Mouse (Mus musculus): ENCODE measurements around the gene Sarm1. TPM values are rescaled to one million over a fixed set of nuclear protein-coding genes. Genes with fewer than 3 reads are reported as not detected.

Gene Sarm1
- 49.7 and 55.6 TPM in 2 replicates for polyA plus RNA-seq (2014; fragmentation: Nextera tagmentation; extraction: Ambion mirVana)

DNA sequence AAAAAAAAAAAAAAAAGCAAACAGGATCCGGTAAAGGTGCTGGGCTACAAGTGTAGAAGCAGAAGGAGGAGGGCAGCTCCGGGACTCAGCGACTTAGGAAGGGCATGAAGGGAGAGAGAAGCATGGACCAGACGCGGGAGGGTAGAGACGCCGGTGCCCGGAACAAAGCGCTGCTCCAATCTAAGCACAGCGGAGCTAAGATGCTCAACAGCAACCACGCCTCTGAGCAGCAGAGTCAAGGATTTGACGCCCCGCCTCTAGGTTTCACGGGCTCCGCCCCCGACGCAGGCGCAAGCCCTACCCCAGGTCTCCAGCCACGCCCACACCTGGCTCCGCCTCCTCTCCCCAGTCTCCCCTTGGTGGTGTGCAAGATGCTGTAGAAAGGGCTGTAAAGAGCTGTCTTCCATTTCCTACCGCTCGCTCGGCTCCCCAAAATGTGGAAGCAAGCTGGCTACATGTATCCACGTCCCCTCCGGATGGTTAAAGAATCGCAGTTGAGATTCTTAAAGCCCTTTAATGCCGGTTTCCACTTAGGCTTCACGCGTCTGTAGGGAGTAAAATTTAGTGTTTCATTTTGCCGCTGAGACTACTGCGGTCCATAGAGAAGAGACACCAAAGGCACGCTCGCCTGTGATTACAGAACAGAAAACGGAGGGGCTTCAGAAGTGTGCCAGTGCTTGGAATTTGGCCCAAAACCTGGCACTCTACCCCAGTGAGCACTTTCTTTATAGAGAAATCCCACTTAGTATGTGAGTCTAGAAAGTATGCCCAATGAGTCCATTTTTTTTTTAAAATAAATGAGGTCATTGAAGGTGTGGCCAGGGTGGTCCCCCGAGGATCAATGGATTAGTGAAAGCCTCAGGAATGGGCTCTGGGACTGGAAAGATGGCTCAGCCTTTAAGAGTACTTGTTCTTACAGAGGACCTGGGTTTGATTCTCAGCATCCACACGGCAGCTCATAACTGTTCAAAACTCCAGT is at the start of gene Sarm1:
Gene Sarm1 (minus strand): TSS at position 211 of the 979 bp plus-strand sequence.
- DNase-seq (peak; percentile 99), ATAC-seq (ENCODE audit: low FRiP score, low TSS enrichment) (peak; percentile 96)
- Histone ChIP-seq H3K27ac (replicated peaks; ENCODE audit: low read depth, low read length) (peak within 1 kb of the TSS; percentile 93), H3K9ac (replicated peaks; ENCODE audit: low read length) (peak within 1 kb of the TSS; percentile 89), H3K9me3 (ENCODE audit: control insufficient read depth, low read length) (no peaks in the 10 kb centered on the region), H3K4me2 (ENCODE audit: low read length) (peak within 1 kb of the TSS; percentile 75), H3K4me1 (ENCODE audit: control insufficient read depth, insufficient read depth, low read length) (peaks cover 29% of the 10 kb centered on the region), H3K36me3 (ENCODE audit: control insufficient read depth, insufficient read depth, low read length) (no peaks in the 10 kb centered on the region), H3K4me3 (replicated peaks; ENCODE audit: low read depth, low read length) (peak within 1 kb of the TSS; percentile 91), H3K27me3 (ENCODE audit: control insufficient read depth, insufficient read depth, low read length) (0 out of 2 replicates have a peak, but pooled peaks cover 5% of the 10 kb centered on the region)
- WGBS = 2% methylated on average over 36 of the region's 36 CpGs

DNA sequence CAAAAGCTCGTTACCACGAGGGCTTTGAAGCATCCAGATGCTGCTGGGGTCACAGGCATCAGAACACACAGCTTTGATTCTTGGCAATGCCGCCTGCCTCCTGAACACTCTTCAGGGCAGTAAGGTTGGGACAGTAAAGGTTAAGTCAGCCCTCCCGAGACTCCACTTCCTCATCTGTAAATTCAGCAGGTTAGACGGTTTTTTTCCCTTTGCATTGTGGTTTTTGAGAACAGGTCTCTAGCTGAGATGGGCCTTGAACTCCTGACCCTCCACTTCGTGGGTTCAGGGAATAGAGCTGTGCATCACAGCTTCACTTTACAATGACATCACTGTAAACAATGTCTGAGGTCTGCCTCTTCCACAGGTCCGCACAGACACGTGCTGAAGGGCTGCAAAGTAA is 47.6 kb upstream of the Sarm1 start:
- peaks cover 11% of the 10 kb centered on the region for H3K4me1 ChIP-seq (ENCODE audit: control insufficient read depth, insufficient read depth, low read length)
- no peak for ATAC-seq (ENCODE audit: low FRiP score, low TSS enrichment)
- H3K9me3 ChIP-seq (ENCODE audit: control insufficient read depth, low read length) = no peaks in the 10 kb centered on the region
- no peak overlapping the region for H3K4me2 ChIP-seq (ENCODE audit: low read length)
- 86% methylated on average over 8 of the region's 8 CpGs for WGBS
- peaks cover 41% of the 10 kb centered on the region for H3K36me3 ChIP-seq (ENCODE audit: control insufficient read depth, insufficient read depth, low read length)
- no peak overlapping the region for H3K9ac ChIP-seq (replicated peaks; ENCODE audit: low read length)
- no peaks in the 10 kb centered on the region for H3K27me3 ChIP-seq (ENCODE audit: control insufficient read depth, insufficient read depth, low read length)
- DNase-seq = no peak
- H3K4me3 ChIP-seq (replicated peaks; ENCODE audit: low read depth, low read length) = no peak overlapping the region
- H3K27ac ChIP-seq (replicated peaks; ENCODE audit: low read depth, low read length) = no peak overlapping the region

DNA sequence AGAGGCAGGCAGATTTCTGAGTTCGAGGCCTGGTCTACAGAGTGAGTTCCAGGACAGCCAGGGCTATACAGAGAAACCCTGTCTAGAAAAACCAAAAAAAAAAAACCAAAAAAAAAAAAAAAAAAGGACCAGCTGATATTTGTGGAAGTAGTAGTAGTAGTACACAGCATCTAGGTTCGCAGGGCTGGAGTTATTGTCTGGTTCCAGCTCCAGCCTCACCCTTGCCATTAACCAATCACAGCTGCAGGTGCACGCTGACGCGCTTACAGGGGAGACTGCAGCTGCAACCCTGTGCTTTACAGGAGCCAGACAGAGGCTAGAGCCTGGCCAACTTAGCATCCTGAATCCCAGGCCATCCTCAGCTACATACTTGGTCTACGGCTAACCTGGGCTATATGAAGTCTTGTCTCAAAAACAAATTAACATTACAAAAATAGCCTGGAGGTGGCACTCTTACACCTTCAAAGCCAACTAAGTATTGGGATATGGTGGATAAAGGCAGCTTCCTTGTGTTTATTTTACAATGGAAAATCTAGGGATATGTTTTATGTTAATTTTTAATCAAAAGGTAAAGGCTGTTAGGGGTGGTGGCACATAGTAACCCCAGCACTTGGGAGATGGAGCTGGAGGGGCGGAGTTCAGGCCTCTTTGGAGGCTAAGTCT is 47.0 kb upstream of the Sarm1 start:
- DNase-seq (peak; percentile 40), ATAC-seq (ENCODE audit: low FRiP score, low TSS enrichment) (no peak)
- Histone ChIP-seq H3K4me1 (ENCODE audit: control insufficient read depth, insufficient read depth, low read length) (peaks cover 8% of the 10 kb centered on the region), H3K4me2 (ENCODE audit: low read length) (no peak overlapping the region), H3K9me3 (ENCODE audit: control insufficient read depth, low read length) (no peaks in the 10 kb centered on the region), H3K36me3 (ENCODE audit: control insufficient read depth, insufficient read depth, low read length) (peaks cover 47% of the 10 kb centered on the region), H3K27me3 (ENCODE audit: control insufficient read depth, insufficient read depth, low read length) (no peaks in the 10 kb centered on the region), H3K27ac (replicated peaks; ENCODE audit: low read depth, low read length) (no peak overlapping the region), H3K4me3 (replicated peaks; ENCODE audit: low read depth, low read length) (no peak overlapping the region), H3K9ac (replicated peaks; ENCODE audit: low read length) (no peak overlapping the region)
- 95% methylated on average over 7 of the region's 7 CpGs for WGBS

DNA sequence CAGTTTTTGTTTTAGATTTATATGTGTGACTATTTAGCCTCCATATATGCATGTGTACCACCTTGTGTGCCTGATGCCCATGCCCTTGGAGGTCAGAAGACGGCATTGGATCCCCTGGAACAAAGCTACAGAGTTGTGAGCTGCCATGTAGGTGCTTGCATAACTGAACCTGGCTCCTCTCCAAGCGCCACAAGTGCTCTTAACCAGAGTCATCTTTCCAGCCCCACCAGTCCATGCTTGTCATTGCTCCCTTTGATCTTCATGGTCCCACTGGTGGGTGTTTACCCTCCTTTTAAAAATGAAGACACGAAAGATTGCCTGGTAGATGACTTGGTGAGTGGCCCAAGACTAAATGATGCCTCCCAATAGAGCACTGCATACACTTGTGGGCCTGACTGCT is 42.8 kb upstream of the Sarm1 start:
- Histone ChIP-seq H3K4me1 (ENCODE audit: control insufficient read depth, insufficient read depth, low read length) (peaks cover 10% of the 10 kb centered on the region), H3K27me3 (ENCODE audit: control insufficient read depth, insufficient read depth, low read length) (no peaks in the 10 kb centered on the region), H3K9ac (replicated peaks; ENCODE audit: low read length) (no peak overlapping the region), H3K27ac (replicated peaks; ENCODE audit: low read depth, low read length) (no peak overlapping the region), H3K4me2 (ENCODE audit: low read length) (no peak overlapping the region), H3K9me3 (ENCODE audit: control insufficient read depth, low read length) (no peaks in the 10 kb centered on the region), H3K4me3 (replicated peaks; ENCODE audit: low read depth, low read length) (no peak overlapping the region), H3K36me3 (ENCODE audit: control insufficient read depth, insufficient read depth, low read length) (peaks cover 57% of the 10 kb centered on the region)
- DNase-seq (no peak), ATAC-seq (ENCODE audit: low FRiP score, low TSS enrichment) (no peak)
- 95% methylated on average over 3 of the region's 3 CpGs for WGBS

DNA sequence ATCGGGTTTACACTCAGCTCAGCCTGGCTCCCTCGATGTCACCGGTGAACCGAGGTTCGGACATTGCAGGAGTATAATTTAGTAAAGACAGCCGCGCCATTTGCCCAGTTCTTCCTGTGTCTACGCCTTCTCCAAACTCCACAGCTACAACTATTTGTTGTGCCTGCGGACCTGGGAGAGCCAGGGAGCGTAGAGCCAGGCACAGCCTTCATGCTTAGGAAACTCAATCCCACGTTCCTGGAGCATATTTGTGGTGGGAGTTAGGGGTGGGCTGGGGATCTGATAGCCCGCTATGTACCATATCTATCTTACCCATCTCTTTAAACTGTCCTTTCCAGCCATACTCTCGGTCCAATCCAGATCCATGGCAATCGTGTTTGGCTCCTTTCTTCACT is 39.1 kb upstream of the Sarm1 start:
- Histone ChIP-seq H3K4me3 (replicated peaks; ENCODE audit: low read depth, low read length) (peak overlapping the region; percentile 78), H3K4me2 (ENCODE audit: low read length) (peak overlapping the region; percentile 74), H3K27ac (replicated peaks; ENCODE audit: low read depth, low read length) (peak overlapping the region; percentile 88), H3K27me3 (ENCODE audit: control insufficient read depth, insufficient read depth, low read length) (no peaks in the 10 kb centered on the region), H3K36me3 (ENCODE audit: control insufficient read depth, insufficient read depth, low read length) (peaks cover 36% of the 10 kb centered on the region), H3K9ac (replicated peaks; ENCODE audit: low read length) (peak overlapping the region; percentile 78), H3K4me1 (ENCODE audit: control insufficient read depth, insufficient read depth, low read length) (peaks cover 22% of the 10 kb centered on the region), H3K9me3 (ENCODE audit: control insufficient read depth, low read length) (no peaks in the 10 kb centered on the region)
- WGBS = 4% methylated on average over 14 of the region's 14 CpGs
- no peak for DNase-seq
- no peak for ATAC-seq (ENCODE audit: low FRiP score, low TSS enrichment)

DNA sequence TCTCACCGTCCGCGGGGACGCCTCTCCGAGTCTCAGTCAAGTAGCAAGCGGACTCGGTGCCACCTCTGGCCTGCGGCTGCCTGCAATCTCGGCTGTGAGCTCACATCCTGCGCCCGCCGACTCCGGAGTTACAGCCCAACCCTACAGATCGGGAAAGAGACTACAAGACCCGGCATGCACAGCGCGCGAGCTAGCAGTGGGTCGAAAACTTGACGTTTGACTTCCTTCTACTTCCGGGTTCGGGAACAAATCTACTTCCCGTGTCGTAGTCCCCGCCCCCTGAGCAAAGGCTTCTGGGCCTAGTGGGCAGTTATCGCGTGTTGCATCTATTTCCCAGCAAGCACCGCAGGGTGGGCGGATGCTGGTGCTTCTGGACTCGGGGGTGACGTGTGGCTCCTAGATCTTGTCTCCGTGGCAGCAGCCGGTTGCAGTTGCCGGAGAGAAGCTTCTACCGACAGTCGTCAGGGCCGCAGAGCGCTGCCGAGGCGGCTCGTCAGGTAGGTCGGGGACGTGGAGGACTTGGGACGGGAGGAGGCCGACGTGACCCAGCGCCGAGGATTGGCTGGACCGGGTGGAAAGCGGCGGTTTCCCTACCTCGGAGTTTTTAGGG is 38.6 kb upstream of the Sarm1 start, which contains the start of the genes Tnfaip1 and Ift20:
Gene Tnfaip1 (minus strand): TSS at position 253 of the 610 bp plus-strand sequence.
Gene Ift20 (plus strand): TSS at position 282 of the 610 bp plus-strand sequence.
- under 1% methylated on average over 52 of the region's 52 CpGs for WGBS
- Histone ChIP-seq H3K4me3 (replicated peaks; ENCODE audit: low read depth, low read length) (peak within 1 kb of the TSS; percentile 78), H3K9ac (replicated peaks; ENCODE audit: low read length) (peak within 1 kb of the TSS; percentile 78), H3K27me3 (ENCODE audit: control insufficient read depth, insufficient read depth, low read length) (no peaks in the 10 kb centered on the region), H3K4me2 (ENCODE audit: low read length) (peak within 1 kb of the TSS; percentile 74), H3K9me3 (ENCODE audit: control insufficient read depth, low read length) (no peaks in the 10 kb centered on the region), H3K27ac (replicated peaks; ENCODE audit: low read depth, low read length) (peak within 1 kb of the TSS; percentile 88), H3K4me1 (ENCODE audit: control insufficient read depth, insufficient read depth, low read length) (peaks cover 22% of the 10 kb centered on the region), H3K36me3 (ENCODE audit: control insufficient read depth, insufficient read depth, low read length) (peaks cover 32% of the 10 kb centered on the region)
- ATAC-seq (ENCODE audit: low FRiP score, low TSS enrichment) = peak; percentile 97
- DNase-seq = peak; percentile 99

DNA sequence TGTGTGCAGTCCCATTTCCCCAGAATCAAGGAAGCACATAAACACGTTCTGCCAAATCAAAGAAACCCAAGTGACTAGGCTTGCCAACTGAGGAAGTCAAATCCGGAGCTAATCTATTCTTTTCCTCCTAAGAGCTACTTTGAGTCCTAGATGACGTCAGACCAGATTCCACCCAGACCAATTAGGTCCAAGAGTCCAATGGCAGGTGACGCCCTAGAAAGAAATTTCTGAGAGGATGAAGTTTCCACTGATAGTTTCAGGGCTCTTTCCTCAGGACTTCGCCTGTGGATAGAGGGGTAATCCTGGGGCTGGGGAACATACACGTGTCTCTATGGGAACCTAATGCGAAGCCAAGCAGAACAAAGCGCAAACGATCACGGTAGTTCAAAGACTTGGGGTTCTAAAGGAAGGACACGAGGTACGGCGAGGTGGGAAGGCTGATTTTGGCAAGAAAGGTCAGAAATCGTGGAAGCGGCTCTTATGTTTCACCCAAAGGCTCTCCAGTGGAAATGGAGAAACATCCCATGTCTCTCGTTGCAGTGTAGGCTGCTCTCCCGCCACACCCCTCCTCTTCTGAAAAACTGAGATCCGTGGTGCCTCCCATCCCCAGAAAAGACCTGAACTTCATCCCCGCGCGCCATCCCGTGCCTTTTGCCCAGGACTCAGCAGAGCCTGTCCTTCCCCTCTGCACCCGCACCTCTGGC is 38.0 kb upstream of the Sarm1 start:
- Histone ChIP-seq H3K4me3 (replicated peaks; ENCODE audit: low read depth, low read length) (peak overlapping the region; percentile 78), H3K27me3 (ENCODE audit: control insufficient read depth, insufficient read depth, low read length) (no peaks in the 10 kb centered on the region), H3K4me1 (ENCODE audit: control insufficient read depth, insufficient read depth, low read length) (peaks cover 22% of the 10 kb centered on the region), H3K4me2 (ENCODE audit: low read length) (peak overlapping the region; percentile 67), H3K27ac (replicated peaks; ENCODE audit: low read depth, low read length) (peak overlapping the region; percentile 86), H3K36me3 (ENCODE audit: control insufficient read depth, insufficient read depth, low read length) (peaks cover 26% of the 10 kb centered on the region), H3K9ac (replicated peaks; ENCODE audit: low read length) (peak overlapping the region; percentile 78), H3K9me3 (ENCODE audit: control insufficient read depth, low read length) (no peaks in the 10 kb centered on the region)
- under 1% methylated on average over 23 of the region's 23 CpGs for WGBS
- ATAC-seq (ENCODE audit: low FRiP score, low TSS enrichment) (no peak; the same call in 1 of the 2 replicates), DNase-seq (peak; percentile 57)

DNA sequence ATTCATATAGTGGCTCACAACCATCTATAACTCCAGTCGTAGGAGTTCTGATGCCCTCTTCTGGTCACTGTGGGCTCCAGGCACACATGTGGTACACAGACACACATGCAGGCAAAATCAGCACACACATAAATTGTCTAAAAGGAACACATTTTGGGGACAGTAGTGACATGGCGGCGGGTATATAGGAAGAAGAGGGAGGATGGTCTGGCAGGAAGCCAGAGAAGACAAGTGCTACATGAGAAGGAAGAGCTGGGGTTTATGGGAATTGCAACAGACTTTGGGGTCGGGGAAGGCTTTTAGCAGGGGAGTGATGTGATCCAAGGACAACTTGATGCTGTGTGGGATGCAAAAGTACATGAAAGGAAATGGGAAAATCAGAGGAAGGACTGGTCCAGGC is 37.0 kb upstream of the Sarm1 start:
- H3K27me3 ChIP-seq (ENCODE audit: control insufficient read depth, insufficient read depth, low read length) = no peaks in the 10 kb centered on the region
- H3K36me3 ChIP-seq (ENCODE audit: control insufficient read depth, insufficient read depth, low read length) = peaks cover 24% of the 10 kb centered on the region
- H3K9me3 ChIP-seq (ENCODE audit: control insufficient read depth, low read length) = no peaks in the 10 kb centered on the region
- no peak overlapping the region for H3K9ac ChIP-seq (replicated peaks; ENCODE audit: low read length)
- 95% methylated on average over 4 of the region's 4 CpGs for WGBS
- H3K4me2 ChIP-seq (ENCODE audit: low read length) = peak overlapping the region; percentile 67
- DNase-seq (no peak), ATAC-seq (ENCODE audit: low FRiP score, low TSS enrichment) (no peak)
- 0 out of 2 replicates have a peak overlapping the region, but pooled peaks have one; percentile 78 for H3K4me3 ChIP-seq (replicated peaks; ENCODE audit: low read depth, low read length)
- peaks cover 22% of the 10 kb centered on the region for H3K4me1 ChIP-seq (ENCODE audit: control insufficient read depth, insufficient read depth, low read length)
- no peak overlapping the region for H3K27ac ChIP-seq (replicated peaks; ENCODE audit: low read depth, low read length)

Data from midbrain, embryonic 14.5 days (tissue).